Mouse (Mus musculus) heart, embryonic 15.5 days (tissue): ENCODE measurements around the gene Sh3pxd2b. TPM values are rescaled to one million over a fixed set of nuclear protein-coding genes. Genes with fewer than 3 reads are reported as not detected.

Experiments used
- ATAC-seq: fragments of 200-750 bp; cut with Nextera tagmentation; replicated peaks from 2 replicates; pipeline ENCODE4 v1.8.0; 2017; ENCODE audit warnings: low read depth, moderate TSS enrichment; ENCODE audit not compliant: insufficient number of reproducible peaks, insufficient read depth, low FRiP score
- H3K27ac ChIP-seq: fragments of 300-500 bp; sonication (generic); 2 replicates; pipeline ENCODE4 v1.5.1; 2015; ENCODE audit warnings: mild to moderate bottlenecking, inconsistent platforms
- H3K27me3 ChIP-seq: fragments of 300-500 bp; sonication (generic); 2 replicates; pipeline ENCODE4 v1.6.1; 2015; ENCODE audit warnings: inconsistent platforms
- H3K36me3 ChIP-seq: fragments of 300-500 bp; sonication (generic); 2 replicates; pipeline ENCODE4 v1.6.1; 2015; ENCODE audit warnings: mild to moderate bottlenecking, inconsistent platforms
- H3K4me1 ChIP-seq: fragments of 300-500 bp; sonication (generic); replicated peaks from 2 replicates; pipeline ENCODE4 v1.6.1; 2015; ENCODE audit warnings: inconsistent platforms
- H3K4me2 ChIP-seq: fragments of 300-500 bp; sonication (generic); 2 replicates; pipeline ENCODE4 v1.6.1; 2015; ENCODE audit warnings: inconsistent platforms, mild to moderate bottlenecking, moderate library complexity
- H3K4me3 ChIP-seq: fragments of 300-500 bp; sonication (generic); 2 replicates; pipeline ENCODE4 v1.5.1; 2015; ENCODE audit warnings: mild to moderate bottlenecking, inconsistent platforms
- H3K9ac ChIP-seq: fragments of 300-500 bp; sonication (generic); 2 replicates; pipeline ENCODE4 v1.6.1; 2015; ENCODE audit warnings: mild to moderate bottlenecking, inconsistent platforms
- H3K9me3 ChIP-seq: fragments of 300-500 bp; sonication (generic); replicated peaks from 2 replicates; pipeline ENCODE4 v1.6.1; 2016; ENCODE audit warnings: inconsistent platforms
- WGBS: fragments of 180-500 bp; shearing (Covaris S2); methylation state at CpG from one replicate; pipeline ENCODE4 v1.1.7; 2015; ENCODE audit warnings: mixed read lengths; 5-methylcytosine and 5-hydroxymethylcytosine counted together
- polyA plus RNA-seq: library from polyadenylated mRNA; unstranded; fragments of >200 nt; fragmentation: Nextera tagmentation; extraction: Ambion mirVana; gene quantifications from 2 replicates; pipeline ENCODE4 v1.2.1, GENCODE M21; 2015

Sh3pxd2b gene
- polyA plus RNA-seq, 1 experiment from 2014 or later = 9.3 TPM

GRCm38 (mm10) chr11:32456356-32456755 is 108.7 kb downstream of the Sh3pxd2b start:
- 11% methylated on average over 6 of the region's 6 CpGs for WGBS
- peaks cover 17% of the 10 kb centered on the region for H3K4me1 ChIP-seq

GRCm38 (mm10) chr11:32464282-32464681 is 116.7 kb downstream of the Sh3pxd2b start:
- H3K27me3 ChIP-seq = no peaks in the 10 kb centered on the region
- ATAC-seq = no peak
- no peaks in the 10 kb centered on the region for H3K9me3 ChIP-seq
- H3K4me1 ChIP-seq = peaks cover 19% of the 10 kb centered on the region
- H3K4me3 ChIP-seq = no peak overlapping the region
- H3K4me2 ChIP-seq = no peak overlapping the region
- H3K27ac ChIP-seq = no peak overlapping the region
- WGBS = 64% methylated on average over 2 of the region's 2 CpGs
- H3K9ac ChIP-seq = no peak overlapping the region
- H3K36me3 ChIP-seq = no peaks in the 10 kb centered on the region

More at GRCm38 (mm10) chr11:32456356-32456755, 108.7 kb downstream of the Sh3pxd2b start:
- Histone ChIP-seq H3K27ac (peak overlapping the region; percentile 98), H3K27me3 (0 out of 2 replicates have a peak, but pooled peaks cover under 1% of the 10 kb centered on the region), H3K4me2 (peak overlapping the region; percentile 94), H3K36me3 (no peaks in the 10 kb centered on the region), H3K9me3 (no peaks in the 10 kb centered on the region), H3K9ac (peak overlapping the region; percentile 97), H3K4me3 (peak overlapping the region; percentile 97)
- ATAC-seq = no peak

- 0 out of 2 replicates have a peak, but pooled peaks cover 4% of the 10 kb centered on the region for H3K4me1 ChIP-seq
- no peak overlapping the region for H3K4me2 ChIP-seq
- H3K9me3 ChIP-seq = no peaks in the 10 kb centered on the region
- no peak overlapping the region for H3K4me3 ChIP-seq
- no peak for ATAC-seq
- WGBS = 68% methylated on average over 2 of the region's 2 CpGs
- H3K27me3 ChIP-seq = no peaks in the 10 kb centered on the region
- H3K9ac ChIP-seq = no peak overlapping the region
- no peak overlapping the region for H3K27ac ChIP-seq
- no peaks in the 10 kb centered on the region for H3K36me3 ChIP-seq
These were observed 124.3 kb downstream of the Sh3pxd2b start for GRCm38 (mm10) chr11:32471925-32472324.

- Histone ChIP-seq H3K4me1 (no peaks in the 10 kb centered on the region), H3K36me3 (no peaks in the 10 kb centered on the region), H3K9me3 (no peaks in the 10 kb centered on the region), H3K27ac (no peak overlapping the region), H3K27me3 (no peaks in the 10 kb centered on the region), H3K4me3 (no peak overlapping the region), H3K9ac (no peak overlapping the region), H3K4me2 (no peak overlapping the region)
- WGBS = 81% methylated on average over 3 of the region's 3 CpGs
- ATAC-seq = no peak
These were observed 127.1 kb downstream of the Sh3pxd2b start for GRCm38 (mm10) chr11:32474725-32475124.

- Histone ChIP-seq H3K4me1 (no peaks in the 10 kb centered on the region), H3K9me3 (no peaks in the 10 kb centered on the region), H3K9ac (no peak overlapping the region), H3K4me2 (no peak overlapping the region), H3K4me3 (no peak overlapping the region), H3K36me3 (no peaks in the 10 kb centered on the region), H3K27me3 (no peaks in the 10 kb centered on the region), H3K27ac (no peak overlapping the region)
- WGBS = 73% methylated on average over 5 of the region's 5 CpGs
- no peak for ATAC-seq
These were observed 128.0 kb downstream of the Sh3pxd2b start for GRCm38 (mm10) chr11:32475487-32476236.

Other genes starting within 250 kb of the Sh3pxd2b start
- gene Il9r, start 147.5 kb upstream of the Sh3pxd2b start, polyA plus RNA-seq = 0.09 and 0.77 TPM in 2 replicates
- gene Snrnp25, start 142.4 kb upstream of the Sh3pxd2b start, polyA plus RNA-seq = 34.5 and 45.1 TPM in 2 replicates
- gene Rhbdf1, start 125.5 kb upstream of the Sh3pxd2b start, polyA plus RNA-seq = 35.6 and 42.8 TPM in 2 replicates
- gene Mpg, start 121.3 kb upstream of the Sh3pxd2b start, polyA plus RNA-seq = 14.3 and 22.4 TPM in 2 replicates
- 29.8 and 33.6 TPM in 2 replicates for gene Nprl3, start 80.1 kb upstream of the Sh3pxd2b start, polyA plus RNA-seq
- 195 and 375 TPM in 2 replicates for gene Hba-x, start 71.4 kb upstream of the Sh3pxd2b start, polyA plus RNA-seq
- gene Hba-a1, start 64.3 kb upstream of the Sh3pxd2b start, polyA plus RNA-seq = 23,640 and 24,567 TPM in 2 replicates
- gene Hbq1b, start 60.9 kb upstream of the Sh3pxd2b start, polyA plus RNA-seq = 3.1 and 3.6 TPM in 2 replicates
- gene Hba-a2, start 51.3 kb upstream of the Sh3pxd2b start, polyA plus RNA-seq = 64,616 and 65,648 TPM in 2 replicates
- gene Hbq1a, start 47.8 kb upstream of the Sh3pxd2b start, polyA plus RNA-seq = 3.2 TPM in 2 replicates
- 23.3 and 28.6 TPM in 2 replicates for gene Ubtd2, start 107.5 kb downstream of the Sh3pxd2b start, polyA plus RNA-seq
- 0.19 and 0.61 TPM in 2 replicates for gene Efcab9, start 184.3 kb downstream of the Sh3pxd2b start, polyA plus RNA-seq
- 2.5 and 4.1 TPM in 2 replicates for gene Stk10, start 185.5 kb downstream of the Sh3pxd2b start, polyA plus RNA-seq